Mouse (Mus musculus): Measurements from ENCODE around the gene Nectin4. TPM values are rescaled to one million over a fixed set of nuclear protein-coding genes. Genes with fewer than 3 reads are reported as not detected.
A peak's percentile ranks its signal among the peaks of the same experiment; 100 is the strongest.

The Nectin4 gene
- polyA plus RNA-seq, 1 experiment from 2014 or later, result 3.1 TPM

DNA sequence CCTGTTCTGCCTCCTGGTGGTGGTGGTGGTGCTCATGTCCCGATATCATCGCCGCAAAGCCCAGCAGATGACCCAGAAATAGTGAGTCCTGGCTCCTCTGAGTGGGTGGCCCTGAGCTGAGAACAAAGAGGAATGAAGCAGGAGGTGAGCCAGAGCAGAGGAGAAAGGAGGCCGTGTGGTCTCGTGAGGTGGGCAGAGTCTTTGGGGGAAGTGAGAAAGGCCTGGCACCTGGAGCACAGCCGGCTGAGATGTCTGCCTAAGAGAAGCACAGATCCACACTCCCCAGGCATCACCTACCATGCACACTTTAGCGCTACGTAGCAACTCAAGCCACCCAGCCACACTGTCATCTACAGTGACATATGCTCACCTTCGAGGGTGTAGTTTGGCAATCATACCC lies 15.3 kb downstream of the Nectin4 start:
- Histone ChIP-seq H3K9me3 (ENCODE audit: control insufficient read depth, low read length) (no peaks in the 10 kb centered on the region), H3K36me3 (ENCODE audit: control insufficient read depth, insufficient read depth, low read length) (no peaks in the 10 kb centered on the region), H3K4me1 (ENCODE audit: control insufficient read depth, insufficient read depth, low read length) (peaks cover 1% of the 10 kb centered on the region; the same call in 1 of the 2 replicates), H3K27ac (replicated peaks; ENCODE audit: low read depth, low read length) (no peak overlapping the region), H3K4me3 (ENCODE audit: low read depth, low read length) (no peak overlapping the region), H3K27me3 (ENCODE audit: control insufficient read depth, insufficient read depth, low read length) (peaks cover 2% of the 10 kb centered on the region; the same call in 1 of the 2 replicates), H3K9ac (ENCODE audit: low read length) (no peak overlapping the region), H3K4me2 (ENCODE audit: low read depth, severe bottlenecking) (no peak overlapping the region)
- WGBS, result 69% methylated on average over 9 of the region's 9 CpGs
- DNase-seq (ENCODE audit: low spot score) (no peak), ATAC-seq (ENCODE audit: insufficient number of reproducible peaks, low FRiP score, low TSS enrichment, low read depth) (no peak)

- Histone ChIP-seq H3K4me1 (ENCODE audit: control insufficient read depth, insufficient read depth, low read length) (peaks cover 3% of the 10 kb centered on the region; the same call in 1 of the 2 replicates), H3K27ac (replicated peaks; ENCODE audit: low read depth, low read length) (no peak overlapping the region), H3K36me3 (ENCODE audit: control insufficient read depth, insufficient read depth, low read length) (no peaks in the 10 kb centered on the region), H3K4me3 (ENCODE audit: low read depth, low read length) (no peak overlapping the region), H3K9me3 (ENCODE audit: control insufficient read depth, low read length) (no peaks in the 10 kb centered on the region), H3K9ac (ENCODE audit: low read length) (no peak overlapping the region), H3K4me2 (ENCODE audit: low read depth, severe bottlenecking) (no peak overlapping the region), H3K27me3 (ENCODE audit: control insufficient read depth, insufficient read depth, low read length) (no peaks in the 10 kb centered on the region)
- 0 out of 2 replicates have a peak, but pooled peaks have one; percentile 66 for ATAC-seq (ENCODE audit: insufficient number of reproducible peaks, low FRiP score, low TSS enrichment, low read depth)
- peak; percentile 70 for DNase-seq (ENCODE audit: low spot score)
- 15% methylated on average over 6 of the region's 6 CpGs for WGBS
Observed at GRCm38 (mm10) chr1:171387099-171387498, 17.2 kb downstream of the Nectin4 start.

DNA sequence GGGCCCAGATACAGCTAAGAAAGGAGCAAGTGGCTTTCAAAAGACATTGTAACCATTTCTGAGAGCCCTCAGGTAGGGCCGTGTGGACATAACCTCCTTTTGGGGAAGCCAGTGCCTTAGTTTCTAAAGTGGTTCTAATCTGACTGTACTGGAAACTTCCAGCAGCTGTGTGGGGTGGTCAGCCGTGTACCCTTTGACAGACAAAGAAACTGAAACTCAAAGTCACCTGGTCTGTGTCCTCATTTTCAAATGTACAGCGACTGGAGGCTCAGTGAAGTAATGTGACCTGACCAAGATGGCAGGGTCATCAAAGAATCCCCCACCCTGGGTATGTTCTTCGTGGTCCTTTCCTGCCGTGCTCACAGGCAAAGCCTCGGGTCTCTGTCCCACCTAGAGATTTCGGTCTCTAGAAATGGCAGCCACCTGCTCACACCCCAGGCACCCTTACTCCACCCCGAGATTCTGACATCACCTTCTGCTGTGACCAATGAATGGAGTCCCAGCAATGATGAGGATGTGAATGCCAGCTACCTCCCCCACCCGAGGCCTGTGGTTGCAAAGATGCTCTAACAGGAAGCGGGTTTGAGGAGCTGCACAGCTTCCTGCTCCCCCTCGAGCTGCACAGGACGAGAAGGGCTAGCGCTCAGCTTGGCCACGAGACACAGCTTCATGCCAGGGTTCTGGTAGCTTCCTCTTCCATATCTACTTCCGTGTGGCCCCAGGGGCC lies 18.6 kb downstream of the Nectin4 start, which contains the start of gene Arhgap30:
Gene Arhgap30 (plus strand): TSS at position 579 of the 727 bp plus-strand sequence.
- no peak for DNase-seq (ENCODE audit: low spot score)
- ATAC-seq (ENCODE audit: insufficient number of reproducible peaks, low FRiP score, low TSS enrichment, low read depth), result no peak
- no peak within 1 kb of the TSS for H3K9ac ChIP-seq (ENCODE audit: low read length)
- no peaks in the 10 kb centered on the region for H3K36me3 ChIP-seq (ENCODE audit: control insufficient read depth, insufficient read depth, low read length)
- WGBS, result 82% methylated on average over 15 of the region's 15 CpGs
- peaks cover 3% of the 10 kb centered on the region; the same call in 1 of the 2 replicates for H3K4me1 ChIP-seq (ENCODE audit: control insufficient read depth, insufficient read depth, low read length)
- H3K4me3 ChIP-seq (ENCODE audit: low read depth, low read length), result no peak within 1 kb of the TSS
- no peaks in the 10 kb centered on the region for H3K27me3 ChIP-seq (ENCODE audit: control insufficient read depth, insufficient read depth, low read length)
- no peak within 1 kb of the TSS for H3K27ac ChIP-seq (replicated peaks; ENCODE audit: low read depth, low read length)
- H3K4me2 ChIP-seq (ENCODE audit: low read depth, severe bottlenecking), result no peak within 1 kb of the TSS
- H3K9me3 ChIP-seq (ENCODE audit: control insufficient read depth, low read length), result no peaks in the 10 kb centered on the region

DNA sequence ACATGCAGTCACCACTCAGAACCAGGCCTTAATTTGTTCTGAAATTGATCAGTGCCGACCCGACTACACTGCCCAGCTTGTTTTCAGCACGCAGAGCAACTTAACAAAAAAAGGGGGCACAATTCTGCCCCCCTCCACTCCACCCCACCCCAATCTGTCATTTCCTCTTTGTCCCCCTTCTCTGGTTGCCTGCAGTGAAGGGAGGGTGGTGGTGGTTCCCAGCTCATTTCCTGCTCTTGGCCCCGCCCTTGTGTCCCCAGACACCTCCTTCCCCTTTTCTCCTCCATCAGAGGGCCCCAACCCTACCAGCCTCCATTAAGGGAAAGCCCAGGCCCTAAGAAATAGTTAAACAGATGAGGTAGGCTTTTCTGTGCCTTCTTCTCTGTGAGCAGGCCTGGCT lies 20.2 kb downstream of the Nectin4 start:
- WGBS, result 68% methylated on average over 4 of the region's 4 CpGs

GRCm38 (mm10) chr1:171401821-171402220 lies 31.9 kb downstream of the Nectin4 start:
- Histone ChIP-seq H3K4me1 (ENCODE audit: control insufficient read depth, insufficient read depth, low read length) (no peaks in the 10 kb centered on the region), H3K27me3 (ENCODE audit: control insufficient read depth, insufficient read depth, low read length) (no peaks in the 10 kb centered on the region), H3K4me3 (ENCODE audit: low read depth, low read length) (no peak overlapping the region), H3K9ac (ENCODE audit: low read length) (no peak overlapping the region), H3K36me3 (ENCODE audit: control insufficient read depth, insufficient read depth, low read length) (no peaks in the 10 kb centered on the region), H3K27ac (replicated peaks; ENCODE audit: low read depth, low read length) (no peak overlapping the region), H3K9me3 (ENCODE audit: control insufficient read depth, low read length) (no peaks in the 10 kb centered on the region), H3K4me2 (ENCODE audit: low read depth, severe bottlenecking) (no peak overlapping the region)
- ATAC-seq (ENCODE audit: insufficient number of reproducible peaks, low FRiP score, low TSS enrichment, low read depth) (no peak), DNase-seq (ENCODE audit: low spot score) (no peak)
- 80% methylated on average over 4 of the region's 4 CpGs for WGBS

More for the DNA sequence above, 20.2 kb downstream of the Nectin4 start:
- Histone ChIP-seq H3K4me2 (ENCODE audit: low read depth, severe bottlenecking) (no peak overlapping the region), H3K27me3 (ENCODE audit: control insufficient read depth, insufficient read depth, low read length) (no peaks in the 10 kb centered on the region), H3K36me3 (ENCODE audit: control insufficient read depth, insufficient read depth, low read length) (no peaks in the 10 kb centered on the region), H3K9me3 (ENCODE audit: control insufficient read depth, low read length) (no peaks in the 10 kb centered on the region), H3K27ac (replicated peaks; ENCODE audit: low read depth, low read length) (no peak overlapping the region), H3K9ac (ENCODE audit: low read length) (no peak overlapping the region), H3K4me3 (ENCODE audit: low read depth, low read length) (no peak overlapping the region), H3K4me1 (ENCODE audit: control insufficient read depth, insufficient read depth, low read length) (peaks cover 3% of the 10 kb centered on the region; the same call in 1 of the 2 replicates)
- DNase-seq (ENCODE audit: low spot score), result no peak
- no peak for ATAC-seq (ENCODE audit: insufficient number of reproducible peaks, low FRiP score, low TSS enrichment, low read depth)

GRCm38 (mm10) chr1:171402991-171403390 lies 33.1 kb downstream of the Nectin4 start:
- H3K9me3 ChIP-seq (ENCODE audit: control insufficient read depth, low read length), result no peaks in the 10 kb centered on the region
- no peak overlapping the region for H3K4me3 ChIP-seq (ENCODE audit: low read depth, low read length)
- no peaks in the 10 kb centered on the region for H3K36me3 ChIP-seq (ENCODE audit: control insufficient read depth, insufficient read depth, low read length)
- H3K27me3 ChIP-seq (ENCODE audit: control insufficient read depth, insufficient read depth, low read length), result no peaks in the 10 kb centered on the region
- 74% methylated on average over 9 of the region's 9 CpGs for WGBS
- ATAC-seq (ENCODE audit: insufficient number of reproducible peaks, low FRiP score, low TSS enrichment, low read depth) (no peak), DNase-seq (ENCODE audit: low spot score) (no peak)
- H3K4me1 ChIP-seq (ENCODE audit: control insufficient read depth, insufficient read depth, low read length), result no peaks in the 10 kb centered on the region
- H3K27ac ChIP-seq (replicated peaks; ENCODE audit: low read depth, low read length), result no peak overlapping the region
- no peak overlapping the region for H3K9ac ChIP-seq (ENCODE audit: low read length)
- H3K4me2 ChIP-seq (ENCODE audit: low read depth, severe bottlenecking), result no peak overlapping the region

GRCm38 (mm10) chr1:171407263-171407662 lies 37.4 kb downstream of the Nectin4 start:
- 79% methylated on average over 5 of the region's 5 CpGs for WGBS
- Histone ChIP-seq H3K27ac (replicated peaks; ENCODE audit: low read depth, low read length) (no peak overlapping the region), H3K36me3 (ENCODE audit: control insufficient read depth, insufficient read depth, low read length) (no peaks in the 10 kb centered on the region), H3K9me3 (ENCODE audit: control insufficient read depth, low read length) (no peaks in the 10 kb centered on the region), H3K27me3 (ENCODE audit: control insufficient read depth, insufficient read depth, low read length) (no peaks in the 10 kb centered on the region), H3K4me2 (ENCODE audit: low read depth, severe bottlenecking) (no peak overlapping the region), H3K4me1 (ENCODE audit: control insufficient read depth, insufficient read depth, low read length) (no peaks in the 10 kb centered on the region; the same call in 1 of the 2 replicates), H3K9ac (ENCODE audit: low read length) (no peak overlapping the region), H3K4me3 (ENCODE audit: low read depth, low read length) (no peak overlapping the region)
- DNase-seq (ENCODE audit: low spot score) (no peak), ATAC-seq (ENCODE audit: insufficient number of reproducible peaks, low FRiP score, low TSS enrichment, low read depth) (no peak)

DNA sequence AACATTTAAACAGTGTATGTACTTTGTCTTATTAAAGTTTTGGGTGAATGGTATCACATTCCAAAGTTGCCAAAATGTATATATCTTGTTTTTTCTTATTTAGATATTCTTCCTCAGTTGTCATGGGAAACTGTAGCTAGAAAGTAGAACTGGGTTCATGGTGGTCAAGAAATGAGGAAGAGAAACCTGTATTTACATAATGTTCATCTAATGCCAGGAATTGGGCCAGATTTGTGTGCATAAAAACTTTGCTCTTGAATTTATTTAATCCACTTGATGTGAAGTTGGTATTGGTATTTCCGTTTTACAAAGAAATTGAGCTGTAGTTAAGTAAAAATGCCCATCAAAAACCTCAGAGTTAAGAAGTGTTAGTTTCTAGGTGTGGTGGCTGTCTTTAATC lies 40.3 kb downstream of the Nectin4 start:
- no peak overlapping the region for H3K4me2 ChIP-seq (ENCODE audit: low read depth, severe bottlenecking)
- peaks cover 3% of the 10 kb centered on the region; the same call in 1 of the 2 replicates for H3K4me1 ChIP-seq (ENCODE audit: control insufficient read depth, insufficient read depth, low read length)
- no peak overlapping the region for H3K9ac ChIP-seq (ENCODE audit: low read length)
- no peaks in the 10 kb centered on the region for H3K9me3 ChIP-seq (ENCODE audit: control insufficient read depth, low read length)
- no peaks in the 10 kb centered on the region for H3K36me3 ChIP-seq (ENCODE audit: control insufficient read depth, insufficient read depth, low read length)
- H3K27ac ChIP-seq (replicated peaks; ENCODE audit: low read depth, low read length), result no peak overlapping the region
- no peak overlapping the region for H3K4me3 ChIP-seq (ENCODE audit: low read depth, low read length)
- no peak for ATAC-seq (ENCODE audit: insufficient number of reproducible peaks, low FRiP score, low TSS enrichment, low read depth)
- no peak for DNase-seq (ENCODE audit: low spot score)
- WGBS, result 76% methylated on average over 1 of the region's 1 CpGs
- no peaks in the 10 kb centered on the region for H3K27me3 ChIP-seq (ENCODE audit: control insufficient read depth, insufficient read depth, low read length)

Measured in limb, embryonic 11.5 days (tissue).